Mouse (Mus musculus) brain, embryonic 14.5 days (tissue): ENCODE data around the gene Srgap3.

Experiments used
- CTCF ChIP-seq: fragments of 200-500 bp; IDR thresholded peaks from 2 replicates; pipeline ENCODE4 v1.5.1; 2012; ENCODE audit warnings: inconsistent platforms, mild to moderate bottlenecking, moderate library complexity, borderline replicate concordance; ENCODE audit not compliant: insufficient read depth, insufficient read length; ENCODE audit errors: extremely low read depth
- POLR2A ChIP-seq: fragments of 200-500 bp; IDR thresholded peaks from 2 replicates; pipeline ENCODE4 v1.6.1; 2012; ENCODE audit warnings: mild to moderate bottlenecking, inconsistent platforms, borderline replicate concordance; ENCODE audit not compliant: poor library complexity, insufficient read depth, insufficient read length, severe bottlenecking; ENCODE audit errors: extremely low read depth

GRCm38 (mm10) chr6:112865021-112865531, 82.0 kb downstream of the Srgap3 start:
- no peak for TF ChIP-seq POLR2A
- TF ChIP-seq CTCF = no peak
